Comparison of ENCODE assay signal across 18 mouse cellular contexts in genomic region chr12:80807451-80808085, GRCm38 (mm10). TPM values are rescaled to one million over a fixed set of nuclear protein-coding genes. Genes with fewer than 3 reads are reported as not detected.
DNase-seq lines count a peak whose midpoint lies in the region; ATAC-seq and TF ChIP-seq lines count a peak whose summit lies in the region.
"Had no signal": no experiment of that assay in that cellular context is flagged by ENCODE, and none has a peak within 500 bp of the region (broad histone marks: within the 10 kb centered on the region; RNA-seq: fewer than 3 reads in every experiment).

No protein-coding gene starts in this region.

- ATAC-seq in heart, embryonic 13.5 days (ENCODE audit: extremely low read depth, insufficient number of reproducible peaks, low FRiP score, low TSS enrichment) = no peak
- no peak for ATAC-seq in midbrain, embryonic 12.5 days (ENCODE audit: low FRiP score, low read depth)
- no peak for ATAC-seq in midbrain, embryonic 14.5 days (ENCODE audit: low FRiP score, low TSS enrichment)
- no peak for ATAC-seq in hindbrain, postnatal 0 days
- ATAC-seq: forebrain, embryonic 16.5 days had no signal

- H3K4me1 ChIP-seq in heart, embryonic 13.5 days = peaks cover 68% of the 10 kb centered on the region
- H3K4me1 ChIP-seq in midbrain, embryonic 12.5 days = peaks cover 28% of the 10 kb centered on the region
- peaks cover 14% of the 10 kb centered on the region for H3K4me1 ChIP-seq in midbrain, embryonic 14.5 days (ENCODE audit: control insufficient read depth, insufficient read depth, low read length)
- no peaks in the 10 kb centered on the region; the same call in none of the 2 replicates for H3K4me1 ChIP-seq in hindbrain, postnatal 0 days (ENCODE audit: insufficient read depth, low read length)

- no peak overlapping the region for H3K4me2 ChIP-seq in heart, embryonic 13.5 days
- H3K4me2 ChIP-seq in midbrain, embryonic 12.5 days (replicated peaks) = no peak overlapping the region
- no peak overlapping the region for H3K4me2 ChIP-seq in midbrain, embryonic 14.5 days (ENCODE audit: low read length)
- no peak overlapping the region for H3K4me2 ChIP-seq in hindbrain, postnatal 0 days (ENCODE audit: low read depth, low read length)
- H3K4me2 ChIP-seq: embryonic facial prominence, embryonic 13.5 days; limb, embryonic 12.5 days had no signal

- no peak overlapping the region for H3K4me3 ChIP-seq in heart, embryonic 13.5 days
- no peak overlapping the region for H3K4me3 ChIP-seq in midbrain, embryonic 12.5 days
- H3K4me3 ChIP-seq in midbrain, embryonic 14.5 days (replicated peaks; ENCODE audit: low read depth, low read length) = no peak overlapping the region
- no peak overlapping the region for H3K4me3 ChIP-seq in hindbrain, postnatal 0 days (ENCODE audit: low read length)
- H3K4me3 ChIP-seq: embryonic facial prominence, embryonic 13.5 days; limb, embryonic 12.5 days had no signal

- WGBS in heart, embryonic 13.5 days = 69% methylated on average over 2 of the region's 2 CpGs
- WGBS in midbrain, embryonic 12.5 days = 33% methylated on average over 2 of the region's 2 CpGs
- 35% methylated on average over 2 of the region's 2 CpGs for WGBS in midbrain, embryonic 14.5 days
- 49% methylated on average over 2 of the region's 2 CpGs for WGBS in hindbrain, postnatal 0 days

- H3K27ac ChIP-seq in heart, embryonic 13.5 days (replicated peaks) = 0 out of 2 replicates have a peak overlapping the region, but pooled peaks have one; percentile 24
- peak overlapping the region; percentile 36; the same call in 1 of the 2 replicates for H3K27ac ChIP-seq in midbrain, embryonic 12.5 days (replicated peaks)
- H3K27ac ChIP-seq in midbrain, embryonic 14.5 days (replicated peaks; ENCODE audit: low read depth, low read length) = no peak overlapping the region; the same call in 1 of the 2 replicates
- H3K27ac ChIP-seq in hindbrain, postnatal 0 days = 0 out of 2 replicates have a peak overlapping the region, but pooled peaks have one; percentile 4
- H3K27ac ChIP-seq: embryonic facial prominence, embryonic 13.5 days; limb, embryonic 12.5 days had no signal

- no peaks in the 10 kb centered on the region for H3K27me3 ChIP-seq in heart, embryonic 13.5 days (replicated peaks)
- H3K27me3 ChIP-seq in midbrain, embryonic 12.5 days = no peaks in the 10 kb centered on the region
- no peaks in the 10 kb centered on the region for H3K27me3 ChIP-seq in midbrain, embryonic 14.5 days (ENCODE audit: control insufficient read depth, insufficient read depth, low read length)
- no peaks in the 10 kb centered on the region for H3K27me3 ChIP-seq in hindbrain, postnatal 0 days (ENCODE audit: insufficient read depth, low read length)
- H3K27me3 ChIP-seq: embryonic facial prominence, embryonic 13.5 days; limb, embryonic 12.5 days had no signal

- no peak for TF ChIP-seq CTCF in hindbrain, postnatal 0 days (IDR thresholded peaks at IDR 0.05; ENCODE audit: low read depth)

- DNase-seq in heart, postnatal 4 days = no peak
- no peak for DNase-seq in midbrain, embryonic 14.5 days
- no peak for DNase-seq in hindbrain, postnatal 0 days (ENCODE audit: low spot score)
- DNase-seq in retina, postnatal 1 day = peak; percentile 8
- no peak for DNase-seq in cerebellum, adult 18-20 months
- DNase-seq in frontal cortex, adult 2 months (ENCODE audit: extremely low spot score in 1 of 2, low spot score in 1 of 2) = no peak
- DNase-seq: cerebellum, adult 9-11 months; kidney, postnatal 10 days; layer of hippocampus, postnatal 36 days; lung, postnatal 4 days; right cerebral cortex, postnatal 14 days had no signal

- 0 out of 2 replicates have a peak overlapping the region, but pooled peaks have one; percentile 4 for H3K9ac ChIP-seq in heart, embryonic 13.5 days
- no peak overlapping the region for H3K9ac ChIP-seq in midbrain, embryonic 12.5 days (replicated peaks)
- no peak overlapping the region for H3K9ac ChIP-seq in midbrain, embryonic 14.5 days (replicated peaks; ENCODE audit: low read length)
- H3K9ac ChIP-seq in hindbrain, postnatal 0 days (replicated peaks; ENCODE audit: low read length) = no peak overlapping the region
- H3K9ac ChIP-seq: embryonic facial prominence, embryonic 13.5 days; limb, embryonic 12.5 days had no signal

- no peaks in the 10 kb centered on the region for H3K36me3 ChIP-seq in heart, embryonic 13.5 days
- no peaks in the 10 kb centered on the region for H3K36me3 ChIP-seq in midbrain, embryonic 12.5 days
- no peaks in the 10 kb centered on the region for H3K36me3 ChIP-seq in midbrain, embryonic 14.5 days (ENCODE audit: control insufficient read depth, insufficient read depth, low read length)
- no peaks in the 10 kb centered on the region for H3K36me3 ChIP-seq in hindbrain, postnatal 0 days (ENCODE audit: insufficient read depth, low read length)
- H3K36me3 ChIP-seq: embryonic facial prominence, embryonic 13.5 days; limb, embryonic 12.5 days had no signal

- H3K9me3 ChIP-seq in heart, embryonic 13.5 days = no peaks in the 10 kb centered on the region
- H3K9me3 ChIP-seq in midbrain, embryonic 12.5 days = no peaks in the 10 kb centered on the region
- H3K9me3 ChIP-seq in midbrain, embryonic 14.5 days (ENCODE audit: control insufficient read depth, low read length) = no peaks in the 10 kb centered on the region
- no peaks in the 10 kb centered on the region for H3K9me3 ChIP-seq in hindbrain, postnatal 0 days (ENCODE audit: low read length)
- H3K9me3 ChIP-seq: embryonic facial prominence, embryonic 13.5 days; limb, embryonic 12.5 days had no signal

RNA-seq across cellular contexts. Expression of gene Susd6, which starts 17.3 kb away (rescaled TPM):
- 13.6 and 14.3 TPM in 2 replicates for polyA plus RNA-seq in heart, embryonic 13.5 days (2015; fragmentation: Nextera tagmentation; extraction: Ambion mirVana)
- 10 to 100 TPM; 46.3 to 49.6 TPM for total RNA-seq in heart, postnatal 4 days (2021)
- 22.3 and 23.5 TPM in 2 replicates for polyA plus RNA-seq in midbrain, embryonic 12.5 days (2016; fragmentation: Nextera tagmentation; extraction: Ambion mirVana)
- polyA plus RNA-seq in midbrain, embryonic 14.5 days (2014; fragmentation: Nextera tagmentation; extraction: Ambion mirVana) = 8.8 and 14.3 TPM in 2 replicates
- 21.3 and 26.3 TPM in 2 replicates for total RNA-seq in hindbrain, postnatal 0 days (2014; rRNA removed)
- polyA plus RNA-seq in hindbrain, postnatal 0 days (2015; fragmentation: Nextera tagmentation; extraction: Ambion mirVana) = 9.2 and 9.9 TPM in 2 replicates
- 20.7 and 22.9 TPM in 2 replicates for polyA plus RNA-seq in frontal cortex, adult 2 months (2012; rRNA removed)

RNA-seq across cellular contexts. Expression of gene Ccdc177, which starts 47.1 kb away (rescaled TPM):
- polyA plus RNA-seq in heart, embryonic 13.5 days (2015; fragmentation: Nextera tagmentation; extraction: Ambion mirVana) = 0.03 TPM in 1 of 2 replicates, not detected in the other
- under 1 TPM; 0.05 to 0.10 TPM for total RNA-seq in heart, postnatal 4 days (2021)
- polyA plus RNA-seq in midbrain, embryonic 12.5 days (2016; fragmentation: Nextera tagmentation; extraction: Ambion mirVana) = 7.8 and 9.7 TPM in 2 replicates
- polyA plus RNA-seq in midbrain, embryonic 14.5 days (2014; fragmentation: Nextera tagmentation; extraction: Ambion mirVana) = 8.5 and 8.8 TPM in 2 replicates
- total RNA-seq in hindbrain, postnatal 0 days (2014; rRNA removed) = 18.6 and 23.7 TPM in 2 replicates
- polyA plus RNA-seq in hindbrain, postnatal 0 days (2015; fragmentation: Nextera tagmentation; extraction: Ambion mirVana) = 1.8 and 2.0 TPM in 2 replicates
- 5.3 and 6.3 TPM in 2 replicates for polyA plus RNA-seq in frontal cortex, adult 2 months (2012; rRNA removed)
- polyA plus RNA-seq: C2C12; liver, embryonic 16.5 days had no signal
